Mouse (Mus musculus) left cerebral cortex, adult 2 months (tissue): ENCODE results near the gene Cd47. TPM values are rescaled to one million over a fixed set of nuclear protein-coding genes. Genes with fewer than 3 reads are reported as not detected.

ENCODE experiments used
- DNase-seq, 2 experiments: peaks; one replicate each; pipeline ENCODE4 v3.0.0; 2021 to 2022; ENCODE audit warnings: low spot score in 2 of 2, mixed read lengths in 1 of 2; ENCODE audit errors: extremely low spot score in 1 of 2
- H3K27ac ChIP-seq: fragments of 200-600 bp; 2 replicates; pipeline ENCODE4 v1.8.1; 2022
- H3K4me3 ChIP-seq: fragments of 200-600 bp; 2 replicates; pipeline ENCODE4 v1.8.1; 2022
- CTCF ChIP-seq: fragments of 200-600 bp; IDR thresholded peaks from 2 replicates; pipeline ENCODE4 v1.8.1; 2022; ENCODE audit warnings: antibody characterized with exemption, mild to moderate bottlenecking, moderate library complexity
- intact Hi-C: fragments of 180-260 bp; cut with DNase I; formaldehyde crosslinking; loops from one replicate; pipeline ENCODE4 v1.15.1; 2025
- long read RNA-seq, 2 experiments: library from polyadenylated mRNA; stranded (forward); transcript quantifications; one replicate each; pipeline ENCODE4 v2.0.0; 2021; ENCODE audit warnings: borderline mapping rate in 2 of 2
- total RNA-seq, 2 experiments: library from RNA; stranded (reverse); gene quantifications; 2 replicates each; pipeline ENCODE4 v1.2.3; 2021

Cd47 gene
- 100 to 1,000 TPM; 217 to 235 TPM for total RNA-seq
- long read RNA-seq, experiment 1, full-length matches to known transcripts, result 150 of 180 reads
- long read RNA-seq, experiment 1, partial matches to known transcripts, result 4 of 180 reads
- long read RNA-seq, experiment 1, other reads (novel, unspliced or antisense), result 26 of 180 reads
- long read RNA-seq, experiment 2, full-length matches to known transcripts, result 83 of 106 reads
- long read RNA-seq, experiment 2, partial matches to known transcripts, result 2 of 106 reads
- long read RNA-seq, experiment 2, other reads (novel, unspliced or antisense), result 21 of 106 reads

- DNase-seq, result no peak
- Histone ChIP-seq H3K4me3 (no peak within 1 kb of the TSS), H3K27ac (no peak within 1 kb of the TSS)
- TF ChIP-seq CTCF, result no peak
- intact Hi-C loops, result no loop called here
Observed at GRCm38 (mm10) chr16:49799597-49800561, at the start of gene Cd47. Cd47 (plus strand) TSS chr16:49800533.

- peak overlapping the region; percentile 22; the same call in 1 of the 2 replicates for H3K27ac ChIP-seq
- H3K4me3 ChIP-seq, result no peak overlapping the region
- TF ChIP-seq CTCF, result no peak
- DNase-seq, result no peak
- intact Hi-C loops, result loop anchor here (5.0 kb wide), 1 partner anchor 51 kb away; no protein-coding TSS in a partner anchor
Observed at GRCm38 (mm10) chr16:49752906-49753305, 47.4 kb upstream of the Cd47 start.

GRCm38 (mm10) chr16:49753318-49753717 lies 47.0 kb upstream of the Cd47 start:
- H3K4me3 ChIP-seq, result no peak overlapping the region
- TF ChIP-seq CTCF, result no peak
- intact Hi-C loops, result loop anchor here (5.0 kb wide), 1 partner anchor 51 kb away; no protein-coding TSS in a partner anchor
- DNase-seq, result no peak
- H3K27ac ChIP-seq, result peak overlapping the region; percentile 22; the same call in 1 of the 2 replicates

GRCm38 (mm10) chr16:49760517-49761203 lies 39.7 kb upstream of the Cd47 start:
- TF ChIP-seq CTCF, result no peak
- Histone ChIP-seq H3K4me3 (no peak overlapping the region), H3K27ac (no peak overlapping the region)
- DNase-seq, result no peak
- intact Hi-C loops, result no loop called here

GRCm38 (mm10) chr16:49761981-49762380 lies 38.4 kb upstream of the Cd47 start:
- TF ChIP-seq CTCF, result no peak
- H3K4me3 ChIP-seq, result no peak overlapping the region
- no peak overlapping the region for H3K27ac ChIP-seq
- DNase-seq, result no peak
- intact Hi-C loops, result no loop called here

GRCm38 (mm10) chr16:49766326-49766725 lies 34.0 kb upstream of the Cd47 start:
- Histone ChIP-seq H3K27ac (no peak overlapping the region), H3K4me3 (no peak overlapping the region)
- peak; percentile 52 for TF ChIP-seq CTCF
- intact Hi-C loops, result no loop called here
- DNase-seq, result no peak

GRCm38 (mm10) chr16:49768491-49769031 lies 31.8 kb upstream of the Cd47 start:
- no peak for DNase-seq
- Histone ChIP-seq H3K27ac (no peak overlapping the region), H3K4me3 (no peak overlapping the region)
- no peak for TF ChIP-seq CTCF
- intact Hi-C loops, result no loop called here

GRCm38 (mm10) chr16:49769831-49770261 lies 30.5 kb upstream of the Cd47 start:
- no peak overlapping the region for H3K27ac ChIP-seq
- no peak for TF ChIP-seq CTCF
- no peak for DNase-seq
- intact Hi-C loops, result no loop called here
- no peak overlapping the region for H3K4me3 ChIP-seq

GRCm38 (mm10) chr16:49770320-49771189 lies 29.8 kb upstream of the Cd47 start:
- H3K4me3 ChIP-seq, result no peak overlapping the region
- DNase-seq, result no peak
- no peak overlapping the region for H3K27ac ChIP-seq
- no peak for TF ChIP-seq CTCF
- intact Hi-C loops, result no loop called here

GRCm38 (mm10) chr16:49771609-49772396 lies 28.5 kb upstream of the Cd47 start:
- no peak for TF ChIP-seq CTCF
- intact Hi-C loops, result no loop called here
- Histone ChIP-seq H3K27ac (no peak overlapping the region), H3K4me3 (no peak overlapping the region)
- no peak for DNase-seq
